Mouse (Mus musculus) c-Kit-positive CD71-positive TER-119-negative erythroid progenitor cells, embryonic 14.5 days (primary cell): Measurements from ENCODE around the gene Plpp7.
A peak's percentile ranks its signal among the peaks of the same experiment; 100 is the strongest.

ENCODE experiments used
- DNase-seq: peaks from one replicate; pipeline ENCODE4 v3.0.0-alpha.2; 2013; ENCODE audit warnings: low read depth

Plpp7 gene

GRCm38 (mm10) chr2:32102944-32103343 lies 7.6 kb downstream of the Plpp7 start:
- no peak for DNase-seq

DNA sequence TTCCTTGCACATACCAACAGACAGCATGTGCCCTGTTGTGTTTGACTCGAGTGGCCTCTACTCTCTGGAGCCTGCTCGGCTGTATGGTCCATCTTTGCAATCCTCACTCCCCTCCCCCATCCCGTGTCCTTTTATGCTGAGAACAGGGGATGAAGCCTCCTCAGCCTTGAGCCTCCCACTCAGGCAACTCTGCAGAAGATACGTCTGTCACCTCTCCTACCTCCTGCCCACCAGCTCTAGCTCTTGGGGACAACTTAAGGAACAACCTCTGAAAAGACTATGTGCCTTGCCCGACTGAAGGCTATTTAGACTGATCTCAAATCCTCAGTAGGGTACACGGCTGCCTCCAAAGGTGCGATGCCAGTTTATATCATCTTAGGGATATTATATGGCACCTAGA lies 8.2 kb downstream of the Plpp7 start:
- DNase-seq = no peak

GRCm38 (mm10) chr2:32104122-32104521 lies 8.8 kb downstream of the Plpp7 start:
- no peak for DNase-seq

GRCm38 (mm10) chr2:32105117-32105913 lies 10.0 kb downstream of the Plpp7 start:
- DNase-seq = no peak

GRCm38 (mm10) chr2:32105930-32106329 lies 10.6 kb downstream of the Plpp7 start:
- no peak for DNase-seq

DNA sequence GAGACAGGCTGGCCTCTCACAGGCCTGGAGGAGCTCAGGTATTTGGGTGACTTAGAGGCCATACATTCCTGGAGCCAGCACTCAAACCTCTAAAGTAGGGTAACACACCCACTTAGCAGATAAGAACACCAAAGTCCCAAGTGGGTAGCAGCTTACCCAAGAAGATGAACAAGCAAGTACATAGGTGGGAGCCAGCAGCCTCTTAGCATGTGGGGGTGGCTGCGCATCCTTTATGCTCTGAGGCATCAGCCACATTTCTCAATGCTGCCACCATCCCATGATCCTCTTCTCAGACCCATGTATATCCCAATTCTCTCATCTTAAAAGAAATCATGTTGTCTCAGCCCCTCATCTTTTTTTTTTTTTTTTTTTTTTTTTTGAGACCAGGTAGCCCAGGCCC lies 15.9 kb downstream of the Plpp7 start:
- DNase-seq = no peak

- no peak for DNase-seq
These were observed 17.2 kb downstream of the Plpp7 start for GRCm38 (mm10) chr2:32112548-32112947.

- DNase-seq = no peak
These were observed 20.5 kb downstream of the Plpp7 start for GRCm38 (mm10) chr2:32115851-32116268.

DNA sequence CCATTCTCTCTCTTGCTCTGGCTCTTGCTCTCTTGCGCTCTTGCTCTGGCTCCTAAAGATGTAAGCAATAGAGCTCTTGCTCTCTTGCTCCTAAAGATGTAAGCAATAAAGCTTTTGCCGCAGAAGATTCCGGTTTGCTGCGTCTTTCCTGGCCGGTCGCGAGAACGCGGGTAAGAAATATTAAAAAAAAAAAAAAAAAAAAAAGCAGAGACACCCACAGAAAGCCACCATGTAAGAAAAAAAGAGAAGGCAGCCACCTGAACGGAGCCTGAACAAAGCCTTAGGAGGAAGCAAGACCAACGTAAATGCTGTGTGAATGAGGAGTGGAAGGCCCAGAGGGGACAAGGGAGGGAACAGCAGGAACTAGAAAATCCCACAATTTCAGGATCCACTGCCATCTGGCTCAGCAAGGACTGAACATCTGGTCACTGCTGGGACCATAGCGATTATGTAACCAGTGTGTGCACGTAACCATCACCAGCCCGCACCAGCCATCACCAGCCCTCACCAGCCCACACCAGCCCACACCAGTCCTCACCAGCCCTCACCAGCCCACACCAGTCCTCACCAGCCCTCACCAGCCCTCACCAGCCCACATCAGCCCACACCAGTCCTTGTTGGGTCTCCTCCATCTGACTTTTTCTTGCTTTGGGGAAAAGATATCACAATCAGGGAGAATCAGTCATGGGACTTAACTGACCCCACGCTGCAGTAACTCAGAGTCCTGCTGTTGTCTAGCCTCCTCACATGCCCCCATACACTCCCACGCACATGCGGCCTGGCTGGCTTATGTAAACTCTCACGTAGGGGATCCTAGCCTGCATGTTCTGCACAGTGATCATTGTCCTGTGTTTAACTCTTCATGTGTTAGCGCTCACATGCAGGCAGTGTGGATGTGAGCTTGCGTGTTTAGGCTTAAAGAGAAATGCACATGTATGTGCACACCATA lies 24.7 kb downstream of the Plpp7 start:
- no peak for DNase-seq

DNA sequence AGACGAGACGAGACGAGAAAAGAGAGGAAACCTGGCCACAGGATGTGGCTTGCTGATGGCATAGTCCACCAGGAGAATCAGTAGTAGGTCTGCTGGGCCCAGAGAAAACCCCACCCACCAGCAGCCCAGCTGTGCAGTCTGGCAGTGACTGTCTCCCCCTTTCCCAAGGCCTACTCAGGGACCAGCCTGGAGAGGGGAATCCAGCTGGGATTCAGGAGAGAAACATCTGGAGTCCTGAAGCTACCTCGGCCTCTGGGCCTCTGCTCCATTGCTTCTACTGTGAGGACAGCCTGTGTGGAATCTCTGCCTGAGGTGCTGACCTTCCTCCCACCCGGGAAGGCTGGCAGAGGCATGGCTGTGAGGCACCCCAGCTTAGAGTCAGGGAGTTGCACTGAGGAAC lies 25.8 kb downstream of the Plpp7 start:
- DNase-seq = no peak

GRCm38 (mm10) chr2:32121785-32122184 lies 26.5 kb downstream of the Plpp7 start:
- DNase-seq = no peak

DNA sequence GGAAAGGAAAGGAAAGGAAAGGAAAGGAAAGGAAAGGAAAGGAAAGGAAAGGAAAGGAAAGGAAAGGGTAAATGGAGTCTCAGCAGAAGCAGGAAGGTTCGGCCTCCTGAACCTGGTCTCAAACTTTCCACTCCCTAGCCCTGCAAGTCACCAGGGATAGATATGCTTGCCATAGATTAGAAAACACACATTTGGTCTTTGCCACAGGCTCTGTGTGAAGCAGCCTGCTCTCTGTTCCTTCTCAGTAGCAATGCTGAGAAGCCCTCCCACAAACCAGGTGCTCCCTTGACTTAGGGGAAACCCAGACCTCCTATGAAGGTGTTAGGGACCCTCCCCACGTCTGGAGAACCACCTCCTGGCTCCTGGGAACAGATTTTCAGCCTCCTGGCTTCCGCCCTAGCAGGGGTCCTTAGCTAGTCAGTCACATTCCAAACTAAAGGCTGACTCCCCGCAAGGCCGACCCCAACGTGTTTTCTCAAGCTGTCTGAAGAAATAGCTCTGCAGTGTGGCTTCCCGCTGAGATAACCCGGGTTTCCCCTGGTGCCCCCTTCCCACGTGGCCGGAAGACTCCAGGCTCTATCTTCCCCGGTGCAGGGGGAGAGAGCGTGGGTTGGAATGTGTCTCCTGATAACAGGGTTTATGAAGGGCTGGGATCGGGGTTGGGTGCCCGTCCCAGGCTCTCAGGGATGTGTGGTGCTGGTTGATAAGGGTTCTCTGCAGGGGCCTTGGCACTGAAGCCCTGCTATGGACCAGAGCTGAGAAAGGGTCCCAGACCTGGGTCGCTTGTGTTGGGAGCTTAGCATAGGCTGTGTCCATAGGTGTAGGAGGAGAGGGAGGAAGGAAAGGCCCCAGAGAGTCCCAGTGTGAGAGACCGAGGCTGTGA lies 32.6 kb downstream of the Plpp7 start:
- peak; percentile 96 for DNase-seq

DNA sequence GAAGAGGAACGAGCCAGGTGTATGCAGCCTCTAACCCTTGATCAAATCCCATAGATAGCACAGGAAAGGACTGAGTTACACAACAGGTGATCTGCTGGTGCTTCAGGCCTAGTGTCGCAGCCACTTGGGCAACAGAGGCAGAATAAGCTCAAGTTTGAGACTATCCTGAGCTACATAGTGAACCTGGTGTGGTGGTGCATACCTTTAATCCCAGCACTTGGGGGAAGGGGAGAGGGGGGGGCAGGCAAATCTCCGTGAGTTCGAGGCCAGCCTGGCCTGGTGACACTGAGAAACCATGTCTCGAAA lies 33.2 kb downstream of the Plpp7 start:
- no peak for DNase-seq

DNA sequence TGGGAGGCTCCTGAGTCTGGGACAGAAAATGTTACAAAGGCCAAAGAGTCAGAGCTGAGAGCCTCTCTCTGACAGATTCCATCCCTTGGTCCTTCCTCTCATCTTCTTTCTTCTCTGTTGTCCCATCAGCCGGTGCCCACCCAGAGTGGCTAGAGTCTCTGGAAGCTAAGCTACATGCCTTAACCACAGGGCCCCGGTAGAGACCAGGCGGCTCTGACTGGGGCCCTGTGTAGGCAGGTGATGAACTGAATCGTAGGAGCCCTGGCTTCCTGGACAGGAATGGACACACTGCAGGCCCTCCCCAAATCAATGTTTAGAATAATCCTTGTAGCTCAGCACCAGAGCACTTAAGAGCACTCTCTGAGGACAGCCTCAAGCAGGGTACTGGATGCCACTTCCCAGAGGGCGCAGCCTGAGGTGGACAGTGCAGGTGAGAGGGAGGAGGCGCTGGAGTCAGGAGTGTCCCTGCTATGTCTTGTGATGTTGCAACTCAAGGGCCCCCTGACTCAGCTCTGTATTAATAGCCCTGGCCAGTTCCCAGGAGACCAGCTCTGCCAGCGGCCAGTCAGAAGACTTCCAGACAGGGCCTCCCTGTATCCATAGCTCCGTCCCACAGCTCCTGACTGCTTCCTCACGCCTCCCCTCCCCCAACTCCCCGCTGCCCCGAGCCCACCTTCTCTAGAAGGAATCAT lies 34.2 kb downstream of the Plpp7 start:
- DNase-seq = no peak

DNA sequence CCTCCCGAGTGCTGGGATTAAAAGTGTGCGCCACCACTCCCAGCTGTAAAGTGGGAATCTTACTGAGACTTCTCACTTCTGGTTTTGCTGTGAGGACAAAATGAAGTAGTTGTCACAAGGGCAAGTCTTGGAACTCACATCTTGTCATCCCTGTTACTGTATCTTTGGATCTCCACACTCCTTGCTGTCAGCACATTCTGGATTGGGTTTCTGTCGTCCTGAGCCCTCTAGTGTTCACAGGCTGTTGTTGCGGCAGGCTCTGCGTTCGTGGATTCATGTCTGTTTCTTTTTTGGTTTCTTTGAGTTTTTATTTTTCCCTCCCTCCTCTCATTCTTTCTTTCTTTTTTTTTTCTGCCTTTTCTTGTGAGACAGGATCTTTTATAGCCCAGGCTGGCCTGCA lies 35.1 kb downstream of the Plpp7 start:
- DNase-seq = peak; percentile 84

- DNase-seq = no peak
These were observed 36.0 kb downstream of the Plpp7 start for GRCm38 (mm10) chr2:32131205-32131834.

- no peak for DNase-seq
These were observed 36.7 kb downstream of the Plpp7 start for GRCm38 (mm10) chr2:32131866-32132566.

GRCm38 (mm10) chr2:32132567-32132992 lies 37.3 kb downstream of the Plpp7 start:
- peak; percentile 87 for DNase-seq

DNA sequence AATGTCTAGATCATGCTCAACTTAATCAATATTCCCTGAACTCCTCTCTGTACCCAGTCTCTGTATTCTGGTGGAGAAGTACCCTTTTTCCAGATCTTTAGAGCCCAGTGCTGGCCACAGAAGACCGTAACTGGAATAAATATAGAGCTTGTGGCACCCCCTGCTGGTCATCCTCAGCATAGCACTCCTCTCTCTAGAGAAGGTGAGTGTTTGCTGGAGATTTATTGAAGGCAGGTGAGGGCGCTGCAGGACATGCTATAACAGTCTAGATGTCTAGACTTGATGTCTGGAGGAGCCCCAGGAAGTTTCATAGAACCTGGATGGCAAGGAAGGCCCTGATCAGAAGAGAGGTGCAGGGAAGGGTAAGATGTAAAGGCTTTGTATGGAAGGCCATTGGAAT lies 38.7 kb downstream of the Plpp7 start:
- peak; percentile 87 for DNase-seq

- DNase-seq = peak; percentile 100
These were observed 42.4 kb downstream of the Plpp7 start for GRCm38 (mm10) chr2:32137667-32138266.
